Mouse (Mus musculus) A20 (cell line): Measurements from ENCODE around the gene Srgn.
"Not testable (repeated sequence)": the region's sequence is repeated elsewhere in the genome, so short reads cannot be mapped to it uniquely, and the experiment has no call there.

ENCODE experiments used
- DNase-seq: peaks from one replicate; pipeline ENCODE4 v3.0.0-alpha.2; 2011; ENCODE audit warnings: low read depth, low spot score

The Srgn gene

DNA sequence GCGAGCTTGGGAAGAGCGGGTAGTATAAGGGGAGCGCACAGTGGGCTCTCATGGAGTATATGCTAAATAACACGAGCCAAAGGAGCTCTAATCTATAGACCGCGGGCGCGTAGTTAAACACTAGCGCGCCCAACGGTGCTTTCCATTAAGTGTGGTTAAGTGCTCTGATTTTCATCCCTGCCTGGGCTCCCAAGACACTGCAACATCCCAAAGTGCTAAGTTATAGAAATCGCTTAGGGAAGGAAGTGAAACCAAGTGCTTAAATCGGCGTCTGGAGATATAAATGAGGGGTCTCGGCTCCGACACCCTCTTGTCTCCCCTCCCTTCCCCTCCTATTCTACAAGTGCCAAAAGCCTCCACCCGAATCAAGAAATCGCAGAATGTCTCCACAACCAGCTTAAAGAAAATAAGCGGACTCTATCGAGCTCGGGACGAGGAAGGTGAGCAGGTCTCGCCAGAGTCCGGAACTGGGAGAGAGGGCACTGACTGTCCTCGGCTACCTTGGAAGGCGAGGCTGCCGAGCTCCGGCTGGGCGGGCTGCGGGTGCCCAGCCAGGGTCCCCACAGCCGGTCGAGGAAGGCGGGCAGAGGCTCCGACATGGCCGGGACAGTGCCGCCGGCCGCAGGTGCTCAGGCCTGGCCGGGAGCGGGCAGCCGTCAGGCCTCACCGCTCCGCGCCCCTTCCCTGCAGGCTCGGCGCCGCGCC is 41.2 kb downstream of the Srgn start:
- peak; percentile 85 for DNase-seq

DNA sequence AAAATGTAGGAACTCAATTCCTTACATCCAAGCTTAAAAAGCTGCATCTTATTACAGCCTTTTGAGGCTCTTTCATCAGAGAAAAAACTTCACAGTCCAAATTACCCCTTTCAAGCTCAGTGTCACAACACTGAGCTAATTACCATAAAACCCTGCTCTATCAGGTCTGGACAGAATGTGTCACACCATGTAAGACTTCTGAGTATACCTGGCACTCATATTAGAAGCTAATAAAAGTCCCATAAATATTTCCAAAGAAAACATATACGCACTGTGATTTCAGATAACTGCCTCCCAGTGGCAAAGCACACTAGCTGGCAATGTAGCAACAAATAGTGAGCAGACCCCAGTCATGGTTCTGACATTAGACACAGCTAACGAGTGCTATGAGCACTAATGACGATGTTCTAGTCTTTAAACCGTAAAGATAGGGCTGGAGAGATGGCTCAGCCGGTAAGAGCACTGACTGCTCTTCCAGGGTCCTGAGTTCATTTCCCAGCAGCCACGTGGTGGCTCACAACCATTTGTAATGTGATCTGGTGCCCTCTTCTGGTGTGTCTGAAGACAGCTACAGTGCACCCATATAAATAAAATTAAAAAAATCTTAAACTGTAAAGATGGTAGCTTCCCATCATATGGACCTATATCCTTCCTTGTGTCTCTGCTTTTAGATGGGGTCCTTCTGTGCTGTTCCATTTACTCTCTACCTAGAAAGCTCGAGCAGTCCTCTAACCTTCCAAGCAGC is 46.0 kb downstream of the Srgn start:
- no peak for DNase-seq

DNA sequence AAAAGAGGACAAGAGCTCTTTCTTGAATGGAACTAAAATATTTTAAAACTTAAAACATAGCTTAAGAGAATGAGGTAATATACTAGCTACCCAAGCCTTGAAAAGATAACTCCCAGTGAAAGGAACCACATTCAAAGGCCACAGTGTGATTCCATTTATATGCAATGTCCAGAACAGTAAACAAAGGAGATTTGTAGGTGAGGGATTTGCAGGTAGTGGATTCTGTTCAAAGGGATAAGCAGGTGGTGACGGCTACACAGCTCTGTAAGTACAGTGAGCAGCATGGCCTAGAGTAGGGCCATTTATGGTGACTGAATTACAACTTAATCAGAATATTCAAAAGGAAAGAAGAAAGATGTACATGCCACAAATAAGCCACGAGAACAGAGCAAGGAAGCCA is 50.3 kb downstream of the Srgn start:
- no peak for DNase-seq

DNA sequence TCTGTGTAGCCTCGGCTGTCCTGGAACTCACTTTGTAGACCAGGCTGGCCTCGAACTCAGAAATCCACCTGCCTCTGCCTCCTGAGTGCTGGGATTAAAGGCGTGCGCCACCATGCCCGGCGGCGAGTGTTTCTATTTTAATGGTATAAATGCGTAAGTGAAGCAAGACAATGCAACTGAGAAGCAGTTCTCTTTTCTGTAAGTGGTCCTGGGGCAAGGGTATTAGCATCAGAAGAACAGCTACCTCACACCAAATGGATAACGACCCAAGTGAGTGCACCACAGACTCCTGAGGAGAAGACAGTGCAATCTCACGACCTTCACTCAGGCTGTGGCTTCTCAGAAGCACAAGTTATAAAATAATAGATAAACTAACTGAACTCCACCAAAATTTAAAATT is 52.3 kb downstream of the Srgn start:
- DNase-seq: no peak

DNA sequence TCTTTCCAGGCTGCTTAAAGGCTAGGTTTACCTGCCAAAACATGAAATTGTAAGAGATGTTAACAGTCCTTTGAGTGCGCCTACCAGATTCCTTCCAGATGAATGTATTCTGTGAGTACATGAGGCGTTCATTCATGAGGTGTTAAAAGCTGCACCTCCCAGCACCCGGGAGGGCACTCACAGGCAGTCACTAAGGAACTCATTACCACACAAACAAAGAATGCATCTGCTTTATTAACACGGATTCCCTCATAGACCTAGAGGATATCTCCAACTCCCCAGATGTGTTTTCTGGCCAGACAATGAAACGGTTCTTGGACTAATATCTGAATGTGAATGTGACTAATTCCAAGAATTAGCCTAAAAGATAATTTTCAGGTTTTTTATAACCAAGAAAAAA is 56.1 kb downstream of the Srgn start:
- no peak for DNase-seq

DNA sequence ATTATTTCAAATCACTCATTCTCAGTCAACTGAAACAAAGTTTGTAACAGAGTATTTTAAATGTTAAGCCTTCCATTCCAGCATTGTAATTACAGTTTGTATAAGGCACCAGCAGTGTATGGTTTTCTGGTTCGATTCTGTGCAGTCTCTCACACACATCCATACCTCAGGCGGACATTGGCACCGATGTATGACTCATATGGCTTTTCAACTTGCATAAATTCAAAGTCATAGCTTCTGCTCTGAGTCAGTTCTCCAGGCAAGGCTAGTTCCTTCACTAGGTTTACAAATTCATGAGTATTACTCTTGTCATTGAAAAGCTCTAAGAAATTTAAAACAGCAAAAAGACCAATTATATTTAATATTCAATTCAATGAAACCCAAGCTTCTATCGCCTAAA is 57.5 kb downstream of the Srgn start:
- no peak for DNase-seq

DNA sequence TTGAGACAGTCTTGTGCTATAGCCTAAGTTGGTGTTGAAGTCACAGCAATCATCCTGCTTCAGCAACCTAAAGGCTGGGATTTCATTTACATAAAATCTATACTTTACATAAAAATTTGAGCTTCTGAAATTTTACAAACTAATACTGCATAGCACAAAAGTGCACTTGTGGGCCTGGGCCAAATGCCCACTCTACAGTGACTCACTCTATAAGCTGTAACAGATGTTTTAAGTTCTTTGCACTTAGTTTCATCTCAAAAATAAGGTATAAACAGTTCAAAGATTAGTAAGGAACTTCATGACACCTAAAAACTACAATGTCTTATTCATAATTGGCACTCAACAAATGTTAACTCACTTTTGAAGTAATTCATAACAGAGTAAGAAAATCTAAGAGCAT is 65.9 kb downstream of the Srgn start:
- DNase-seq: no peak

DNA sequence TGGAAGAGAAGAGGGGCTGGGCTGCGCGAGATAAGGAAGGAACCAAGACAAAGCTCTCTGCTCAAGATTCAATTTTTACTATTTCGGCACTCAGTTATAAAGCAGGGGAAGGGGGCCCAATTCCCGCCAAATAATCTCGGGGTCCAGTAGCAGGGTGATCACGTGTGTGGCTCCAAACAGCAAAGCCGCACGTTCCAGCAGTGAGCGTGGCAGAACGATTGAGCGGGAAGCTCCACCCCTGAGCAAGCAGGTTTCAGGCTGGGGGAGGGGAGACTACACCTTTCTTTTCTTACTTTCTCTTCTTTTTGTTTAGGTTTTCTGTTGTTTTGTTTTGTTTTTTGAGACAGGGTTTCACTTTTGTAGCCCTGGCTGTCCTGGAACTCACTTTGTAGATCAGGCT is 75.2 kb downstream of the Srgn start:
- not testable (repeated sequence) for DNase-seq

DNA sequence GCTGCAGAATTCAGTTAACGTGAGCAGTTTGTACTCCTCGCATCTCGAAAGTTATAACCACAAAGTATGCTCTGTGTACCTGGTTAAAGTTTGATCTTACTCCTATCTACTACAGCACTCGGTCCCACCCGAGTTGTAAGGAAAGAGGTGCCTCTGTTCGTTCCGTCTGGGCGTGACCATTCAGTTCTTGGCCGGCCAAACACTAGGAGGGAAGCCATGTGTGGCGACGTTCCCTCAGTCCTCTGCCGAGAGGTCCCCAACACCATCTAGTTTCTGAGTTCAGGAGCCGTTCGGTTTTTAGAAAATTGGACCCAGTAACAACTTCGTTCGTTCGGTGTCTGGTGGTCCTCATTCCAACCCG is 77.0 kb downstream of the Srgn start:
- no peak for DNase-seq

DNA sequence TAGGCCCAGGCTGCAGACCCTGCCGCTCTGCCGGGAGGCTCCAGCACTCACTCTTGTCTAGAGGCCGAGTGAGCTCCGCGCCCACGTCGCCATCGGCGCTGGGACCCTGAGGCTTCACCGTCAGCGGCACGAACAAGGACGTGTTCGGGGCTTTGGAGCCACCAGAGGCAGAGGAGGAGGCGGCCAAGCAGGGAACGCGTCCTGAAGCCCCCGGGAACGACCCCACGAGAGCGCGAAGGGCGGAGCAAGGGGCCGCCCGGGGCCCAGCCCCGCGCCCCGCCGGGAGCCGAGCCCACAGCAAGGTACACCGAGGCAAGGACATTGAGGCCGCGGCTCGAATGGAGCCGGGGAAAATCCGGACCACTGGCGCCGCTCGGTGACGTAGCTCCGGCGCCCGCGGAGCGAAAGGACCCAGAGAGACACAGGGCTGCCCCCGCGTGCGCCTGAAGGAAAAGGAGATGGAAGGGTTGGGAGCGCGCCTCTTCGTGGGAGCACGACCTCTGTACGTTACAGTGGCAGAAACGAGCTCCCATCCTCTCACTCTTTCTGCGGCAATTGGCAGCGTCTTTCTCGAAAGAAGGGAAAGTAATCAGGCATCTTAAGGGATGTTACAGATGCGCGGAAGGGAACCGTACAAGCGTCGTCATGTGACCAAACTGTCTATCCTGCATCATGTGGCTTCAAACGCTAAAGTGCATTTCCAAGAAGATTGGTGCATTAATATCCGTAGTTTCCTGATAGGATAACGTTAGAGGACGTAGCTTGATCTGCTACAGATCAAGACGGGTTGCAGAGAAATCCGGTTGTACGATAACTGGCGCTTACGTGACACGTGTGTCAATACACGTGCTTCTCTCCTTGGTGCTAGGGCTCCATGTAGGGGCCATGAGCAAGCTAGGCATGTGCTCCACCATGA is 77.6 kb downstream of the Srgn start, which contains the start of the genes 4930507D05Rik and Supv3l1:
TSS of gene 4930507D05Rik (plus strand) at position 126 of the 916 bp plus-strand sequence.
TSS of gene Supv3l1 (minus strand) at position 375 of the 916 bp plus-strand sequence.
- peak; percentile 97 for DNase-seq
